Mouse (Mus musculus): ENCODE measurements at regions not wholly inside any gene's neighbourhood (a gene's known extent, or its start where the extent isn't known, plus 50 kb on each side); places are given as distances from the start of the nearest gene placed in this dataset.

- Histone ChIP-seq H3K27ac (ENCODE audit: control insufficient read depth, low read depth, low read length) (no peak overlapping the region), H3K4me1 (ENCODE audit: control insufficient read depth in 1 of 2, insufficient read depth in 2 of 2, low read length in 2 of 2) (no peaks in the 10 kb centered on the region), H3K9me3 (replicated peaks; ENCODE audit: insufficient read depth, low read length) (no peaks in the 10 kb centered on the region), H3K79me2 (ENCODE audit: control insufficient read depth, insufficient read depth, low read length, poor library complexity) (no peaks in the 10 kb centered on the region), H3K27me3 (ENCODE audit: control insufficient read depth in 1 of 2, insufficient read depth in 2 of 2, low read length in 2 of 2) (no peaks in the 10 kb centered on the region), H3K36me3 (ENCODE audit: control insufficient read depth in 1 of 2, insufficient read depth in 2 of 2, low read length in 2 of 2) (no peaks in the 10 kb centered on the region), H3K4me3 (ENCODE audit: control insufficient read depth in 1 of 2, insufficient read depth in 1 of 2, low read depth in 2 of 2, low read length in 2 of 2) (no peak overlapping the region), H3K9ac (ENCODE audit: control insufficient read depth, low read depth, low read length, poor library complexity, severe bottlenecking) (no peak overlapping the region)
- no peak for DNase-seq (ENCODE audit: low read depth, low spot score)
- TF ChIP-seq MEF2A (IDR thresholded peaks at IDR 0.05; ENCODE audit: extremely low read depth, insufficient replicate concordance, low read depth, low read length, poor library complexity, severe bottlenecking) (no peak), USF1 (IDR thresholded peaks at IDR 0.05; ENCODE audit: low read depth, low read length) (no peak), RAD21 (IDR thresholded peaks at IDR 0.05; ENCODE audit: low read depth, low read length) (no peak), NRF1 (IDR thresholded peaks at IDR 0.05; ENCODE audit: insufficient read depth, low read depth, low read length, poor library complexity, severe bottlenecking) (no peak), SIN3A (IDR thresholded peaks at IDR 0.05; ENCODE audit: low read length) (no peak), TCF12 (IDR thresholded peaks at IDR 0.05; ENCODE audit: low read depth, low read length) (no peak), MYC (IDR thresholded peaks at IDR 0.05; ENCODE audit: low read depth, low read length) (no peak), MAFK (IDR thresholded peaks at IDR 0.05; ENCODE audit: borderline replicate concordance, low read depth, low read length) (no peak), POLR2AphosphoS5 (IDR thresholded peaks at IDR 0.05; ENCODE audit: borderline replicate concordance, low read depth, low read length) (no peak), GATA1 (IDR thresholded peaks at IDR 0.05; ENCODE audit: low read depth, low read length) (no peak), RCOR1 (IDR thresholded peaks at IDR 0.05; ENCODE audit: low read depth, low read length) (no peak), HCFC1 (IDR thresholded peaks at IDR 0.05; ENCODE audit: low read depth, low read length) (no peak), MYB (IDR thresholded peaks at IDR 0.05; ENCODE audit: low read depth, low read length) (no peak), TAL1 (IDR thresholded peaks at IDR 0.05; ENCODE audit: low read length) (no peak), ZMIZ1 (IDR thresholded peaks at IDR 0.05; ENCODE audit: low read depth, low read length) (no peak), KAT2A (conservative IDR thresholded peaks at IDR 0.05; ENCODE audit: low read depth, low read length) (no peak), POLR2A (IDR thresholded peaks at IDR 0.05; ENCODE audit: control insufficient read depth in 1 of 2, insufficient read depth in 1 of 2, low read depth in 1 of 2, low read length in 2 of 2, poor library complexity in 1 of 2) (no peak), POLR2AphosphoS2 (IDR thresholded peaks at IDR 0.05; ENCODE audit: low read length) (no peak)
Observed at GRCm38 (mm10) chr6:84270518-84271165, 262.3 kb downstream of the Dysf start.

- H3K4me1 ChIP-seq (ENCODE audit: control insufficient read depth in 1 of 2, insufficient read depth in 2 of 2, low read length in 2 of 2), result no peaks in the 10 kb centered on the region
- DNase-seq (ENCODE audit: low read depth, low spot score), result no peak
- no peaks in the 10 kb centered on the region for H3K27me3 ChIP-seq (ENCODE audit: control insufficient read depth in 1 of 2, insufficient read depth in 2 of 2, low read length in 2 of 2)
- TF ChIP-seq MYC (IDR thresholded peaks at IDR 0.05; ENCODE audit: low read depth, low read length) (no peak), CTCF (IDR thresholded peaks at IDR 0.05 in 2 of 3, conservative IDR thresholded peaks at IDR 0.05 in 1 of 3; ENCODE audit: control insufficient read depth in 1 of 3, insufficient read depth in 1 of 3, low read depth in 2 of 3, low read length in 3 of 3, poor library complexity in 1 of 3, severe bottlenecking in 1 of 3) (no peak), POLR2A (IDR thresholded peaks at IDR 0.05; ENCODE audit: control insufficient read depth in 1 of 2, insufficient read depth in 1 of 2, low read depth in 1 of 2, low read length in 2 of 2, poor library complexity in 1 of 2) (no peak), ZNF384 (IDR thresholded peaks at IDR 0.05; ENCODE audit: low read depth, low read length) (no peak), MAFK (IDR thresholded peaks at IDR 0.05; ENCODE audit: borderline replicate concordance, low read depth, low read length) (no peak)
- no peak overlapping the region for H3K27ac ChIP-seq (ENCODE audit: control insufficient read depth, low read depth, low read length)
- no peaks in the 10 kb centered on the region for H3K36me3 ChIP-seq (ENCODE audit: control insufficient read depth in 1 of 2, insufficient read depth in 2 of 2, low read length in 2 of 2)
- no peaks in the 10 kb centered on the region for H3K79me2 ChIP-seq (ENCODE audit: control insufficient read depth, insufficient read depth, low read length, poor library complexity)
- no peak overlapping the region for H3K9ac ChIP-seq (ENCODE audit: control insufficient read depth, low read depth, low read length, poor library complexity, severe bottlenecking)
- H3K4me3 ChIP-seq (ENCODE audit: control insufficient read depth in 1 of 2, insufficient read depth in 1 of 2, low read depth in 2 of 2, low read length in 2 of 2), result no peak overlapping the region
- no peaks in the 10 kb centered on the region for H3K9me3 ChIP-seq (replicated peaks; ENCODE audit: insufficient read depth, low read length)
Observed at GRCm38 (mm10) chr6:84269478-84269877, 261.1 kb downstream of the Dysf start.
